Mouse (Mus musculus) C2C12 (cell line): ENCODE results near the gene Akna. TPM values are rescaled to one million over a fixed set of nuclear protein-coding genes. Genes with fewer than 3 reads are reported as not detected.

Source experiments
- H3K27me3 ChIP-seq: one replicate; pipeline ENCODE4 v1.6.1; 2011; ENCODE audit not compliant: control insufficient read depth, insufficient read depth, insufficient read length
- H3K36me3 ChIP-seq: one replicate; pipeline ENCODE4 v1.6.1; 2011; ENCODE audit not compliant: control insufficient read depth, insufficient read depth
- H3K4me3 ChIP-seq: one replicate; pipeline ENCODE4 v1.5.1; 2011; ENCODE audit warnings: mild to moderate bottlenecking, control low read depth; ENCODE audit not compliant: poor library complexity, insufficient read depth, severe bottlenecking
- H3K79me2 ChIP-seq: one replicate; pipeline ENCODE4 v1.6.1; 2011; ENCODE audit not compliant: control insufficient read depth, insufficient read depth
- H3K79me3 ChIP-seq: one replicate; pipeline ENCODE4 v1.6.1; 2011; ENCODE audit warnings: low read depth, control low read depth
- H3ac ChIP-seq: one replicate; pipeline ENCODE3; 2011; ENCODE audit warnings: low read depth; ENCODE audit not compliant: control insufficient read depth, insufficient read length
- CEBPB ChIP-seq: IDR thresholded peaks from one replicate; pipeline ENCODE4 v1.6.1; 2011; ENCODE audit warnings: low read depth, mild to moderate bottlenecking, control low read depth, moderate library complexity
- CTCF ChIP-seq: IDR thresholded peaks from one replicate; pipeline ENCODE4 v1.5.1; 2011; ENCODE audit not compliant: control insufficient read depth, insufficient read depth, insufficient read length
- FOSL1 ChIP-seq: IDR thresholded peaks from one replicate; pipeline ENCODE4 v1.8.0; 2011; ENCODE audit warnings: mild to moderate bottlenecking, low read length; ENCODE audit not compliant: poor library complexity, insufficient read depth, severe bottlenecking
- MAX ChIP-seq: IDR thresholded peaks from one replicate; pipeline ENCODE4 v1.6.1; 2011; ENCODE audit warnings: mild to moderate bottlenecking, control low read depth
- MYOD1 ChIP-seq: IDR thresholded peaks from one replicate; pipeline ENCODE4 v1.6.1; 2011; ENCODE audit warnings: low read depth; ENCODE audit not compliant: control insufficient read depth, insufficient read length
- MYOG ChIP-seq: IDR thresholded peaks from one replicate; pipeline ENCODE4 v1.6.1; 2011; ENCODE audit not compliant: control insufficient read depth, insufficient read length; ENCODE audit errors: extremely low read depth
- USF1 ChIP-seq: IDR thresholded peaks from one replicate; pipeline ENCODE4 v1.6.1; 2011; ENCODE audit warnings: low read depth, mild to moderate bottlenecking, control low read depth, moderate library complexity
- polyA plus RNA-seq: library from polyadenylated mRNA; unstranded; fragments of >200 nt; fragmentation: generic; extraction: Trizol; gene quantifications from one replicate; pipeline ENCODE4 v1.2.1, GENCODE M21; 2012; ENCODE audit warnings: missing spikeins

Gene Akna
- polyA plus RNA-seq, 1 experiment: 1.3 TPM

- Histone ChIP-seq H3K79me2 (no peaks in the 10 kb centered on the region), H3ac (no peak overlapping the region), H3K27me3 (no peaks in the 10 kb centered on the region), H3K4me3 (no peak overlapping the region), H3K79me3 (no peaks in the 10 kb centered on the region), H3K36me3 (no peaks in the 10 kb centered on the region)
- TF ChIP-seq CEBPB (peak; percentile 86), USF1 (no peak), FOSL1 (no peak), CTCF (no peak), MYOG (no peak), MYOD1 (no peak)
Measured at GRCm38 (mm10) chr4:63359861-63360260, 43.3 kb downstream of the Akna start.

GRCm38 (mm10) chr4:63356981-63357570 lies 46.1 kb downstream of the Akna start:
- Histone ChIP-seq H3K79me3 (no peaks in the 10 kb centered on the region), H3K36me3 (no peaks in the 10 kb centered on the region), H3K4me3 (no peak overlapping the region), H3ac (no peak overlapping the region), H3K79me2 (no peaks in the 10 kb centered on the region), H3K27me3 (no peaks in the 10 kb centered on the region)
- TF ChIP-seq FOSL1: no peak
- no peak for TF ChIP-seq MYOG
- TF ChIP-seq CEBPB: no peak

- no peak for TF ChIP-seq FOSL1
- no peak for TF ChIP-seq MAX
- no peak for TF ChIP-seq MYOG
- no peak for TF ChIP-seq MYOD1
- TF ChIP-seq CTCF: no peak
- no peak for TF ChIP-seq CEBPB
- TF ChIP-seq USF1: no peak
- Histone ChIP-seq H3K36me3 (no peaks in the 10 kb centered on the region), H3K79me2 (no peaks in the 10 kb centered on the region), H3ac (no peak within 1 kb of the TSS), H3K27me3 (no peaks in the 10 kb centered on the region), H3K4me3 (no peak within 1 kb of the TSS), H3K79me3 (no peaks in the 10 kb centered on the region)
Measured at GRCm38 (mm10) chr4:63355877-63356665, 47.1 kb downstream of the Akna start, which contains the start of gene Orm3. TSS of gene Orm3 (plus strand) at chr4:63356162.

- Histone ChIP-seq H3K79me3 (no peaks in the 10 kb centered on the region), H3K79me2 (no peaks in the 10 kb centered on the region), H3K4me3 (no peak overlapping the region), H3K27me3 (no peaks in the 10 kb centered on the region), H3K36me3 (no peaks in the 10 kb centered on the region), H3ac (no peak overlapping the region)
- peak; percentile 37 for TF ChIP-seq CEBPB
- no peak for TF ChIP-seq CTCF
Measured at GRCm38 (mm10) chr4:63348524-63348923, 54.6 kb downstream of the Akna start.

GRCm38 (mm10) chr4:63346659-63347058 lies 56.5 kb downstream of the Akna start:
- Histone ChIP-seq H3K4me3 (no peak overlapping the region), H3K79me3 (no peaks in the 10 kb centered on the region), H3K36me3 (no peaks in the 10 kb centered on the region), H3K79me2 (no peaks in the 10 kb centered on the region), H3ac (no peak overlapping the region), H3K27me3 (no peaks in the 10 kb centered on the region)
- TF ChIP-seq FOSL1 (no peak), MYOG (no peak), MAX (no peak), CTCF (no peak)

GRCm38 (mm10) chr4:63345261-63345660 lies 57.9 kb downstream of the Akna start:
- H3K79me2 ChIP-seq: no peaks in the 10 kb centered on the region
- no peaks in the 10 kb centered on the region for H3K79me3 ChIP-seq
- peaks cover 3% of the 10 kb centered on the region for H3K27me3 ChIP-seq
- H3K4me3 ChIP-seq: no peak overlapping the region
- TF ChIP-seq FOSL1: no peak
- TF ChIP-seq USF1: no peak
- TF ChIP-seq MYOG: no peak
- TF ChIP-seq MYOD1: no peak
- TF ChIP-seq MAX: no peak
- no peak for TF ChIP-seq CTCF
- no peak for TF ChIP-seq CEBPB
- no peaks in the 10 kb centered on the region for H3K36me3 ChIP-seq
- no peak overlapping the region for H3ac ChIP-seq
